Mouse (Mus musculus): ENCODE results near the gene Rfc1.

GRCm38 (mm10) chr5:65374746-65375145 lies 39.3 kb upstream of the Rfc1 start:
- no peak for TF ChIP-seq CTCF (IDR thresholded peaks at IDR 0.05)
- TF ChIP-seq POLR2A (IDR thresholded peaks at IDR 0.05; ENCODE audit: insufficient read depth, low read depth, low read length) = no peak
- TF ChIP-seq EP300 (IDR thresholded peaks at IDR 0.05; ENCODE audit: insufficient read depth, low read depth, low read length) = no peak

Data from heart, adult 2 months (tissue).